Mouse (Mus musculus) ovary, adult 10 weeks (tissue): ENCODE results near the gene 1700020A23Rik. TPM values are rescaled to one million over a fixed set of nuclear protein-coding genes. Genes with fewer than 3 reads are reported as not detected.

Source experiments
- polyA plus RNA-seq: library from polyadenylated mRNA; stranded (reverse); fragments of 350-450 nt; fragmentation: Illumina TruSeq; extraction: RNeasy Lipid Tissue Mini Kit (QIAGEN cat#74804); gene quantifications from one replicate; pipeline ENCODE4 v1.2.3, GENCODE M21; 2014

1700020A23Rik gene
- not detected for polyA plus RNA-seq

DNA sequence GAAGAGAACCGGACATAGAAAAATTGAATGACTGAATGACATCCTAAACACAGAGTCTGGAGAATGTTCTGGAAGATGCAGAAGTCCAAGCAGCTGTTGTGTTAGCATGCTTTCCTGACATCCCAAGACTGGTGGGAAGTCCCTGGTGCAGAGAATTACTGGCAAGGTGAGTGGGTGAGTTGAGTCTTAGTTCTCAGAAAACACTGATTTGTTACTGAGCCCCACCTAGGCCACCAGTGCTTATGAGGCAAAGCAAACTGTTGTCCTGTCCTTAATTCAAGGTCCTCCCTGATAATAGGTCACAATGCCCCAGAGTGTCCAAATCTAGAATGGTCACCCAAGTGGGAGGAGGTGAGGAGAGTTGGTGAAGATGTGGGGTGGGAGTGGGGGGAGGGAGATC lies at the start of gene 1700020A23Rik, which contains the start of gene Gm28372:
Gene 1700020A23Rik (plus strand): TSS at position 321 of the 400 bp plus-strand sequence.
Gene Gm28372 (plus strand): TSS at position 301 of the 400 bp plus-strand sequence.

DNA sequence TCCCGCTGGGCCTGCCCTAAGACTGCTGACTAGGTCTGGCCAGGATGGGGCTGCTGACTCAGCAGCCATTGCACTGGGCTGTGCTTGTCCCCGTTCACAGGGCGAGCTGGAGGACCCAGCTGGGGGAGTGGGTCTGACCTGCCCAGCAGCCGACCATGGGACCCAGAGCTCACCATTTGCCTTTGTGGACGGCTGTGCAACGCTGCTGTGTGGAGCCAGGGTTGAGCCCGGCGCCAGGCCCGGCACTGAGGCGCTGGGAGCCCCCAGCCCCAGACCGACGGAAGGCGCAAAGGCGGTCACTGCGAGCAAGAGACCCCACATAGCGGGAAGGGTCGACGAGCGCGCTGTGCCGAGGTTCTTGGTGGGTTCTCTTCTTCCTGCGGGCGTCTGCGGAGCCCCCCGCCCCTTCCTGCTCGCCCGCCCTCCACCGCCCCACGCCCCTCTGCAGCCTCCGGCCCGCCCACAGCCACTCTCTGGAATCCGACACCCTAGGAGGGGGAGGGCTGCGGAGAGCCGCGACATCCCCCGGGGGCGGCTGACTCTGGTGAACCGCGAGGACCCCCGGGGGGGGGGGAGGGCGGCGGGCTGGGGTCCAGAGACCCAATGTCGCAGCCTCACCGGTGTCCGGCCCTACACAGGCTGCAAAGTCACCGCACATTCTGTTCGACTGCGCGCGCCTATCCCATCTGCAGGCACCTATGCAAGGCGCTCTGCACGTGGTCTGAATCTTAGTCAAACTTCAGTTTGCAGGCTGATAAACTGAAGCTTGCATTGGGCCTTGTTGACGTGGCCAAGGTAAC lies 7.7 kb upstream of the 1700020A23Rik start, which contains the start of gene Cpxm1:
Gene Cpxm1 (minus strand): TSS at position 389 of the 800 bp plus-strand sequence.

DNA sequence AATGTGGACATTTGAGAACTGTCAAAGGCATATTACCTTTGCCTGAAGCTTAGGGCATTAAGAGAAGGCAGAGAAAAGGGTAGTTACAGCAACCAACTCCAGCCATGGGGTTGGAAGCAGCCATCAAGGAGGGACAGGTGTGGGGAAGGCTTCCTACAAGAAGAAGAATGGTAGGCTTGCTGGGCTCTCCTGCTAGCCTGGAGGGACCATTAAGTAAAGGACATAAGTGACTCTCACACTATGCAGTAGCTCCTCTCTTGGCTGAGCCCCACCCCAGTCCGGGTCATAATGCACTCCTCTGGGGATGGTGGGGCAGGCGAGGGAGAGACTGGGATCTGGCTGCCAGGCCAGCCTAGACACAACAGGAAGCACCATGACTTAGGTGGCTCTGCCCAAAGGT lies 1.1 kb downstream of the 1700020A23Rik start, which contains the start of gene Tmem239:
Gene Tmem239 (plus strand): TSS at position 301 of the 400 bp plus-strand sequence.

DNA sequence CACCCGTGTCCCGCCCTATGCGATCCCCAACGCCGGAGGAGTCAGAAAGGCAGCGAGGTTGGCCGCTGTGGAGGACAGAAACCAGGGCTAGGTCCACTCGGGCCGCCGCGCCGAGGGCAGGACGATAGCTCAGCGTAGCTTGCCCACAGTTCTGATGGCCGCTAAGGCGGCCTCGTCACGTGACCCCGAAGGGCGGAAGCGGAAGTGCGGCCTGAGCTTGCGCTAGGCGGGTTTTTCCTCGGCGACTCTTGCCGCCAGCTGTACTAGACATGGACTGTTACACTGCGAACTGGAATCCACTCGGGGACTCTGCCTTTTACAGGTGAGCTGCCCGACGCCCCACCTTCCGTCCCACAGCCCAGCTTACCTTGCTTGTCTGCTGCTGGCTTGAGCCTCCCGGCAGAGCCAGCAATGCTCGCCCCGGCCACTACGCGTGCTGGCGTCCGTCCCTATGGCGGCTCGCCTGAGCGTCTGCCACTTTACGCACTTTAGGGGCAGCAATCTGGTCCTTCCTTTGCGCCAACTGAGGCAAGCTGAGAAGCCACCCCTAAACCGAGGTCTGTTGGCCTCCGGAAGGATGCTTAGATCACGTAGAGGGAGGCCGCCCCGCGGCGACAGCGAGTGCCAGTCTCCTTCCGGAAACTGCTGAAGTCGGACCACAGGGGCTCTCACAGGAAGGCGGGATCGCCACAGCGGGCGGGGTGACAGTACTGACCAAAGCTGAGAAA lies 19.2 kb downstream of the 1700020A23Rik start, which contains the start of the genes Vps16 and Pced1a:
Gene Vps16 (plus strand): TSS at position 214 of the 728 bp plus-strand sequence.
Gene Pced1a (minus strand): TSS at position 576 of the 728 bp plus-strand sequence.

DNA sequence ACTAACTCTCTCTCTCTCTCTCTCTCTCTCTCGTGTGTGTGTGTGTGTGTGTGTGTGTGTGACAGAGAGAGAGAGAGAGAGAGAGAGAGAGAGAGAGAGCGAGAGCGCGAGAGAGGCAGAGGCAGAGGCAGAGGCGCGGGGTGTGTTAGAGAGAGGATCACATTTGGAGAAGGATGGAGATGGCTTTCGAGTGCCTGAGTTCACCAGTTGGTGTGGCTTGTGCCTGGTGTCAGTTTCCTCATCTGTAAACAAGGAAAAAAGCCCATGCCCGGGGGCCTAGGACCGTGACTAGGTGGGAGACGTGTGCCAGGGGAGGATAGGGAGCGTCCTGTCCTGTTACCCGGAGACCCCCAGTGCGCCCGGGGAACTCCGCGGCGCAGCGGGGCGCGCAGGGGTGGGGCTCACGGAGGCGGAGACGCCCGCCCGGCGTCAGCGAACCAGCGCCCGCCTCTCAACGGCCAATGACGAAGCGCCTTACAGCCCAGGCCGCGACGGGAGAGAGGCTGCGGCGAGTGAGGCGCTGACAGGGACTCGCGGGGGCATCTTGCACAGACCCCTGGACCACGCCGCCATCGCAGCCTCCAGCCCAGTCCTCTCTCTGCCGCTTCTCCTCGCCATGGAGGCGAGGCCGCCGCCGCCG lies 44.9 kb downstream of the 1700020A23Rik start, which contains the start of gene Ptpra:
Gene Ptpra (plus strand): TSS at position 485 of the 640 bp plus-strand sequence.

Other genes with a start within 250 kb of the 1700020A23Rik start
- 15.8 TPM for gene Snrpb, start 225.9 kb upstream of the 1700020A23Rik start, polyA plus RNA-seq
- gene Tmc2, start 210.1 kb upstream of the 1700020A23Rik start, polyA plus RNA-seq, result not detected
- gene Nop56, start 130.8 kb upstream of the 1700020A23Rik start, polyA plus RNA-seq, result 97.1 TPM
- 48.8 TPM for gene Idh3b, start 120.7 kb upstream of the 1700020A23Rik start, polyA plus RNA-seq
- gene Ebf4, start 110.1 kb upstream of the 1700020A23Rik start, polyA plus RNA-seq, result 0.51 TPM
- 2.6 TPM for gene Cpxm1, start 7.7 kb upstream of the 1700020A23Rik start, polyA plus RNA-seq
- gene Gm28372, start within 50 bp of the 1700020A23Rik start, polyA plus RNA-seq, result not detected
- not detected for gene Tmem239, start 1.2 kb downstream of the 1700020A23Rik start, polyA plus RNA-seq
- 15.9 TPM for gene Vps16, start 19.1 kb downstream of the 1700020A23Rik start, polyA plus RNA-seq
- gene Pced1a, start 19.4 kb downstream of the 1700020A23Rik start, polyA plus RNA-seq, result 5.3 TPM
- 185 TPM for gene Ptpra, start 45.0 kb downstream of the 1700020A23Rik start, polyA plus RNA-seq
- 1.1 TPM for gene Mrps26, start 158.5 kb downstream of the 1700020A23Rik start, polyA plus RNA-seq
- gene Oxt, start 170.9 kb downstream of the 1700020A23Rik start, polyA plus RNA-seq, result not detected
- not detected for gene Avp, start 177.3 kb downstream of the 1700020A23Rik start, polyA plus RNA-seq
- 28.9 TPM for gene Fastkd5, start 224.8 kb downstream of the 1700020A23Rik start, polyA plus RNA-seq
- 7.9 TPM for gene Ubox5, start 224.8 kb downstream of the 1700020A23Rik start, polyA plus RNA-seq
- gene Lzts3, start 237.5 kb downstream of the 1700020A23Rik start, polyA plus RNA-seq, result 1.4 TPM